Mouse (Mus musculus): ENCODE data around the gene Tmem183a.

Tmem183a gene

DNA sequence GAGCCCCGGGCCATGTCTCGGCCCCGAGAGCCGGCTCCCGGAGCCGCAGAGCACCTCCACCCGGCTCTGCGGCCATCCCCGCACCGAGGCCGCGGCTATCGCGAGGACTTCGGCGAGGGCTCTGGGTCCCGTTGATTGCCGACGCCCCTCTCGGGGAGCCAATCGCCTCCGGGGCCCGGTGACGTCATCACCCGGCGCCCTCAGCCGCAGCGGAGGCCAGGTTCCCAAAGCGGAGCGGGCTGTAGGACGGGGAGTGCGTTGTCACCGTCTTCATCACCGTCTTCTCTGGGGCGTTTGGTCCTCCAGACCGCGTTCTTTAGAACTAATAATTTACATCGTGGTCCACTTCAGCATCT lies at the start of gene Tmem183a:
Tmem183a (minus strand) TSS at position 123 of the 356 bp plus-strand sequence.
- DNase-seq (ENCODE audit: low read depth, low spot score), result peak; percentile 94

DNA sequence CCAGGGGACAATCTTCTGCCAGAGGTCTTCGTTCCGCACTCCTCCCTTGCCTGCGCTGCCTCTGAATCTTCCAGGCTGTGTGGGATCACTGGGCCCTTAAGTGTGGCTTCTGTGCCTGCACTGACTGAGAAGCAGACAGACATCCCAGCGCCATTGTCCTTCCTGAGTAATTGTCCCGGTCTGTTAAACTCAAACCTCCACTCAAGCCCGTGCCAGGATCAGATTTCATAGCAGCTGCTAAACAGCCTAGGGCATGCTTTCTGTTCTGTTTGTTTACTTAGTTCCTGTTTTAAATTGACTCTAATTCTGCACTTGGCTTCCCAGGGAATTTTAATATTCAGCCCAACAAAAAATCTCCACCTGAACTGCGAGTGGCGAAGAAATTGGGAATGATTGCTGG lies 46.3 kb upstream of the Tmem183a start:
- DNase-seq (ENCODE audit: low read depth, low spot score), result no peak

DNA sequence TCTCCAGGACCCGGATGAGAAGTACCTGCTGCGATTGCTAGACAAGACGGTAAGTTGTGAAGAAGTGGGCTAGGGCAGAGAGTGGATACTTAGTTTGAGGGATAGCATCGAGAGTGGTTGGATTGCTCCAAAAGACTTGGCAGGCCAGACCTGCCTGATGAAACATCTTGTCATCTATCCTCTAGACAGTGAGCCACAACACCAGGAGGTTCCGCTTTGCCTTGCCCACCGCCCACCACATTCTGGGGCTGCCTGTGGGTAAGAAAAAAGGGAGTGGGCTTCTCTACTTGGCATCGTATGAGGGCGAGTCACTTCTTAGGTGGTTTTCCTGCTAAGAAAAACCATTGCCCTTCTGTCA lies 44.6 kb upstream of the Tmem183a start:
- no peak for DNase-seq (ENCODE audit: low read depth, low spot score)

DNA sequence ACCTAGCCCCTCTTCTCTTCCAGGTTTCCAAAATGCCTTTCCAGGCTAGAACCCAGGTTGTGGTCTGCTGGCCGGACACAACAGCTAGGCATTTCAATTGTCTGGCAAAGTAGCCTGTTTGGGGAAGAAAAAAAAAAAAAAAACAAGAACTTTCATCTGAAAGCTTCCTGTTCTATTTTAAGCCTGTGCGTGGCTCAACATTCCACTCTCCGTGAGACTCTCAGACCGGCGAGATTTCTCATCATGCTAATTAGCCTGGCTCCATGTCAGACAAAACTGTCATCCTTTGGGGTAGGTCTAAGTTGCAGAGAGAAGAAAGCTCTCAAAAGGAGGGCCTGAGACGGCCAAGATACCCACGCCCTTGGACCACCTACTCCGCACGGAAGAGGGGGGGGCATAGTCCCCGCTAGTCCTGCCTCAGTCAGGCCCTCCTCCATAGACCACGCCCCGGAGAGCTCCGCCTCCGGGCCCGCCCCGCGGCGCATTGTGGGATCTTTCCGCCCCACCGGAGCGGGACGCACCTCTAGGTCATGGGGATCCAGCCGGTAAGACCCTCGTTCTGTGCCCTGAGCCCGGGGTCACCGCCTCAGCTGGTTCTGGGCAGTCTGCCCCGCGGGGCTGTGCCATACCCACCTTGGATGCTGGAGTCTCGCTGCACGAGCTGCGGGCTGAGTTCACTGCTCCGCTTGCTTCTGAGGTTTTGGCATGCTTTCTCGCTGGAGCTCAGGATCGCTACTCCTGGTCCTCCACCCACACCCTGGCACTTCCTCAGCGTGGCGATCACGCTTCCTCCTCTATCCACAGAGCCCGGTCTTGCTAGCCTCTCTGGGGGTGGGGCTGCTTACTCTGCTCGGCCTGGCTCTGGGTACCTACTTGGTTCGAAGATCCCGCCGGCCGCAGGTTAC lies 44.0 kb upstream of the Tmem183a start, which contains the start of gene Cyb5r1:
Cyb5r1 (plus strand) TSS at position 51 of the 905 bp plus-strand sequence.
- no peak for DNase-seq (ENCODE audit: low read depth, low spot score)

DNA sequence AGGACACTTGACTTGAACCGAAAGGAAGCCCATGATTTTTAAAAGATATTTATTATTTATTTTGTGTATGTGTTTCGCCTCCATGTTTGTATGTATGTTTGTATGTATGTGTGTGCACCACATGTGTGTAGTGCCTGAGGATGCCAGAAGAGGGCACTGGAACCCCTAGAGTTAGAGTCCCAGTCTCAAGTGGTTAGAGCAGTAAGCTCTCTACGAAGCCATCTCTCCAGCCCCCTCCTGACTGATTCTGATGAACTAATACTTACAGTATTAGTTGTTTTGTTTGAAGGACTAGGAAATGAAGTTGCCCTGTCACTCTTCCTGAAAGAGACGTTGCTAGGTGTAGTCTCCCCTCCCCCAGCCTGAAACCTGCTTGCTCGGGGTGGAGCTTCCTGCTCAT lies 38.0 kb upstream of the Tmem183a start:
- DNase-seq (ENCODE audit: low read depth, low spot score), result peak; percentile 62

DNA sequence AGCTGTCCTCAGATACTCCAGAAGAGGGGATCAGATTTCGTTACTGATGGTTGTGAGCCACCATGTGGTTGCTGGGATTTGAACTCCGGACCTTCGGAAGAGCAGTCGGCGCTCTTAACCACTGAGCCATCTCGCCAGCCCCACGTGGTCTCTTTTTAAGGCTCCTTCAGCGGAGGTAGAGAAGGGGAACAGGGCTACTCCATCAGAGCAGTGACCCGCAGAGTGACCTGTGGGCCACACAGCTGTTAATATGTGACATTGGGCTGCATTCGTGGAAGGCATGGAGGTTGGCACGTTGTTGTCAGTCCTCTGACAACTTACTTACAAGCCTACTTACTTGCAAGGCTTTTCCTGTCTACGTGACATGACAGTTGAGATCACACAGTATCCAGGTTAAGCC lies 36.4 kb upstream of the Tmem183a start:
- no peak for DNase-seq (ENCODE audit: low read depth, low spot score)

DNA sequence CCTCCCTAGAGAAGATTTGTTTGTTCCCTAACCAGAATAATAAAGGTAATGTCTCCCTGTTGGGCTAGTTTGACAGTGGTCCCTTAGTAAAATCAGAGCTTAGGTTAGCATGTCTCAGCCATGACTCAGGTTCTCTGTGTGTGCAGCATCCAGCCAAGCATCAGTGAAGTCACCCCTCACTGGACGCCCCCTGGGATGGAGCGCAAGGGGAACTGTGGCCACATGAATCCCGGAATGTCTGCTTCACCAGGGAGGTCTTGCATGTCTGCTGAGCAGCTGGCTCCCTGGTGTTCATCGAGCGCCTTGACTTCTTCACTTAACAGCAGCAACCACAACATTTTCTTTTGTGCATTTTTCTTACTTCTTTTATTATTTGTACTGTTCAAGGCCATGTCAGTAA lies 32.0 kb upstream of the Tmem183a start:
- no peak for DNase-seq (ENCODE audit: low read depth, low spot score)

DNA sequence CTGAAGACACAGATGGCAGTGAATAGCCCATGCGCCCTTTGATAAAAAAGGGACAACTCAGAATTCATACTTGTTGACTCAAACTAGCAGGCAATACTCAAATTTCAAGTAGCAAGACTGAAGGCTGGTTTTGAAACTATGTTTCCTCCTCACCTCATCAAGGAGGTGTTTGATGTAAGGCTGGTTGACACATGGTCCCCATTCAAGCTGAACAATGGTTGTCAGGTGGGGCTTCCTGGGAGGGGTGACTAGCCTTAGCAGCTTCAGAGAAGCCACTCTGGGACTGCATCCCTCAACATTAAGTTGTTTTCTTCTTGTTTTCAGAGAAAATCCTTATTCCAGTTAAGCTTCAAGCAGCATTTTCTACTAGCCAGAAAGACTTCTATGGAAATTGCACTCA lies 23.9 kb upstream of the Tmem183a start, which contains the start of gene 4933406M09Rik:
4933406M09Rik (plus strand) TSS at position 275 of the 400 bp plus-strand sequence.
- DNase-seq (ENCODE audit: low read depth, low spot score), result no peak

DNA sequence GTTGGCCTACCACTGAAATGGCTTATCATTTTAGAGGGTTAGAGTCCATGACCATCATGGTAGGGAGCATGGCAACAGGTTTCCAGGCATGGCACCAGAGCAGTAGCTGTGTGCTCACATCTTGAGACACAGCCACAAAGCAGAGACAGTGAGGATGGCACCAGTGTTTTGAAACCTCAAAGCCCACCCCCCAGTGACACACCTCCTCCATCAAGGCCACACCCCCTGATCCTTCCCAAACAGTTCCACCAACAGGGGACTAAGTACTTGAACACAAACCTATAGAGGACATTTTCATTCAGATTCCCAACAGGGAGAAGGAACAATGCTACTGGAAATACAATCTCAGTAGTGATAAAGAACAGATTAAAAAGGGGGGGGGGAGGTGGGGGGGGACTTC lies 23.4 kb upstream of the Tmem183a start:
- DNase-seq (ENCODE audit: low read depth, low spot score), result no peak

DNA sequence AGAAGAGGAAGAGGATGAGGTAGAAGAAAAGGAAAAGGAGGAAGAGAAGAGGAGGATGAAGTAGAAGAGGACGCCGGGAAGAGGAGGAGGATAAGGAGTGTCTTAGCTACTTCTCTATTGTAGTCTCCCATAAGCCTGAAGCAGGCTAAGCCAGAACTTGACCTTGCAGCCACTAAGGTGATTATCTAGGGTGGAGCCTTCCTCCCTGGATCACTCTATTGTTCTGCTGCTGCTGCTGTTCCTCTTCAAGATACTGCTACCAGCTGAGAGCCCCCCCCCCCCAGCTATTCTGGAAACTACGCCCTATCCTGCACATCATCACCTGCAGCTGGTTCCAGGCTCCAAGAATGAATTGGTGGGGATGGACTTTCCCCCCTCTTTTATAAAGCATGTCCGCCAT lies 22.8 kb upstream of the Tmem183a start:
- no peak for DNase-seq (ENCODE audit: low read depth, low spot score)

DNA sequence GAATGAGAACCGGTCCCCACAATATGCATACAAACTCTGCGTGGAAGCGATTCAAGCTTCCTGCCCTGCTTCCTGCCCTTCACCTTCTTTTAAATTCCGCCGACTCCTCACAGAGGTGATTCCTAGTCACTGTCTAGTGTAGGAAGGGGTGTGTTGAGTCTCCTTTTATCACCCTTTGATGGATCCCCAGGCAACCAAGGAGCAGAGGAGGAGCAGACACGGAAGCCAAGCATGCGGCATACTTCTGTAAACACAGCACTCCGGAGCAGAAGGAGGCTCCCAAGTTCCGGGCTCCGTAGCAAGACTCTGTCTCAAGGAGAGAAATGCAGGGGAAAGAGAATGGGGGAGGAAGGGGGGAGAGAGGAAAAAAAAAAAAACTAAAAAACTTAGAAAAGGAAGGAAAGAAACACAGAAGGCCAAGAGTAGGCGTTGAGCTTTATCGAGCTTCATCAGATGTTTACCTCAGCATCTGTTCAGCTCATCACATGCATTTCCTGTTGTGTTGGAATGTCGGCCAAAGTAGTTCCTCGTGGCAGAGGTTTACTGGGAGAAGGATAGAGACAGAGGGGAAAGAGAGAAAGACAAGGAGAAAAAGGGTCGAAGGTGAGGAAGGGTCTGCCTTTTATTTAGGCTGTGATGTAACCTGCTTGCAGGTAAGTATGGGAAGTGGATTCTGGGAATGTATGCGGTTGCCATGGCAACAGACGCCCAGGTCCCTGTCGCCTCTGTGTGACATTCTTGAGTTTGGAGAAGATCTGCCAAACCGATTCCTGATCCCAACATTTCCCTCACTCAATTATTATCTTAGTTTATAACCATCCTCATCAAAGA lies 20.2 kb upstream of the Tmem183a start:
- DNase-seq (ENCODE audit: low read depth, low spot score), result no peak

DNA sequence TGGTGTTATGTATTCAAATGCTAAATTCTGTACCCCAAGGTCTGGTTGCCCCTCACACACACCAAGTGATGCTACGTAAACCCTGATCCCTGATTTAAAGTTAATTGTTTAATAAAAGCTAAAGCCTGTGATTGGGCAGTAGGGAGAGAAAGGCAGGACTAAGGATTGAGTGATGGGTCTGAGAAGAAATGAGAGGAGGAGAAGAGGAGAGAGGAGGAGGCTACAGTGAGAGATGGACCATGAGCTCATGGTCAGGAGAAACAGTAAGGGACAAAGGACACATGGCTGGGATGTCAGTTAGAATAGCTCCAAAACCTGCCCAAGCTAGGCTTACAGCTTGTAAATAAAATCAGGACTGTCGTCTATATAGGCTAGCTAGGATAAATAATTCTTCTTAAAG lies 19.3 kb upstream of the Tmem183a start:
- no peak for DNase-seq (ENCODE audit: low read depth, low spot score)

DNA sequence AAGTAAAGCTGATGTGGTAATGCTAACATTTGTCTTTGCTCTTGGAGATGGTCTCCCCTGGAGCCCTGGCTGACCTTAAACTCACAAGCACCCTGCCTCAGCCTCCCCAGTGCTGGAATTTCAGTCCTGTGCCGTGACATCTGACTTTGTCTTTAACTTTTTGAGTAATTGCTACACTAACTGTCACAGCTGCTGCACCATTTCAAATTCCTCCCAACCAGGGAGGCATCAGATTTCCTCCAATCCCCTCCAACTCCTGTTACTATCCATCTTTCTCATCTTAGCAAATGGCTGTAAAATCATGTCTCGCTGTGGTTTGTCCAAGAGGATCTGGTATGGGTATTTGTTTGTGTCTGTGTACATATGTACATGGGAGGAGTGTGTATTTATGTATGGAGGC lies 12.3 kb upstream of the Tmem183a start:
- DNase-seq (ENCODE audit: low read depth, low spot score), result no peak

DNA sequence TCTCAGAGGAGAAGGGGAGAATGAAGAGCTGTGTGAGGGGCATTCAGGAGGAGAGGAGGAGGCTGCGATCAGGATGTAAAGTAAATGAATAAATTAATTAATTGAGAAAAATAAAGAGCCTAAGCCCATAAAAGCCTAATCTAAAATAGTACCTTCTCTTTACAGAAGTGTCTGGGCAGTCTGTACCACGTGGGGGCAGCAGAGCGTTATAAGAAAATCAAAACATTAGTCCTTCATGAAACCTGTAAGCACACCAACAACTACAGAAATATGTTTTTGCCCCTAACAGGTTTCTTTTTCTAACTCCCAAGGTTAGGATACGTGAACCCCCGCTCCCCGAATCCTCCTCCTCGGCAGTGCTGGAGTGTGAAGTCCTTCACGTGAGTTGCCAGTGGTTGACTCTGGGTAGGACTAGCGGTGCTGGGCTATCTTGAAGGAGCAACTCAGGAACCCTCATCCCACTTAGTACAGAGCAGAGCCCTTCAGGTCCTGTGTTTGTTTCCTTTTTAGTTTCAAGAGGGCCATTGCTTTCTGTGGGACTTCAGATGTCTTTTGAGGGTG lies 7.1 kb upstream of the Tmem183a start:
- peak; percentile 36 for DNase-seq (ENCODE audit: low read depth, low spot score)

DNA sequence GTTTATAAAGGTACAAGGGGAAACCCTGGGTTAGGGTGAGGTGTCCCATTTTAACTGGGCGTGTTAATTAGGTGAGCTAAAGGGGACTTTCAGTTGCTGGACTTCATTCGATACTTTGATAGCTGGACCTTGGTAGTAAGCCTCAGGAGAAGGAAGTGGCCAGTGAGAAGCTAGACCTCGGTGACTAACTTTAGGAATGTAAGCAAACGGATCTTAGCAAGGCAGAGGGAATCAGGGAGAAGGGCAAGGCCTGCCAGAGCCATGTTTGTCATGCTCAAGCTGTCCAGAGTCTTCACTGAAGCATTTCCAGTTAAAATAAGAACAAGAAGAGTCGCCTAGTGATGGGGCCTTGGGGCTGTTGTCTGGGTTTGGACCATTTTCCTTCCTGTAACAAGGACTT lies 3.7 kb upstream of the Tmem183a start:
- DNase-seq (ENCODE audit: low read depth, low spot score), result no peak

DNA sequence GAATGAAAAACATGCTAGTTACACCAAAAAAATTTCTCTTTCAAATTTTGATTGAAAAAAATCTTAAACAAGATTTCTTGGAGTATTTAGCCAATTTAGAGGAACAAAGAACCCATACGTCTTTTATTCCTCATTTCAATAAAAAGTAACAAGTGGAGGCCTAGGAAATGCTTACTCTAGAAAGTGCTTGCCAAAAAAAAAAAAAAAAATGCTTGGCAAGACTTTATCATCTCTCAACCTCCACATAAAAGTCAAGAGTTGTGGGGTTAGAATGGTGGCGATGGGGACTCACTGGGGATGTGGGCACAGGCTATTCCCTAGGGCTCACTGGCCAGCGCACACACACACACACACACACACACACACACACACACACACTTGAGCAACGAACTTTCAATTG lies 1.4 kb upstream of the Tmem183a start:
- DNase-seq (ENCODE audit: low read depth, low spot score), result no peak

DNA sequence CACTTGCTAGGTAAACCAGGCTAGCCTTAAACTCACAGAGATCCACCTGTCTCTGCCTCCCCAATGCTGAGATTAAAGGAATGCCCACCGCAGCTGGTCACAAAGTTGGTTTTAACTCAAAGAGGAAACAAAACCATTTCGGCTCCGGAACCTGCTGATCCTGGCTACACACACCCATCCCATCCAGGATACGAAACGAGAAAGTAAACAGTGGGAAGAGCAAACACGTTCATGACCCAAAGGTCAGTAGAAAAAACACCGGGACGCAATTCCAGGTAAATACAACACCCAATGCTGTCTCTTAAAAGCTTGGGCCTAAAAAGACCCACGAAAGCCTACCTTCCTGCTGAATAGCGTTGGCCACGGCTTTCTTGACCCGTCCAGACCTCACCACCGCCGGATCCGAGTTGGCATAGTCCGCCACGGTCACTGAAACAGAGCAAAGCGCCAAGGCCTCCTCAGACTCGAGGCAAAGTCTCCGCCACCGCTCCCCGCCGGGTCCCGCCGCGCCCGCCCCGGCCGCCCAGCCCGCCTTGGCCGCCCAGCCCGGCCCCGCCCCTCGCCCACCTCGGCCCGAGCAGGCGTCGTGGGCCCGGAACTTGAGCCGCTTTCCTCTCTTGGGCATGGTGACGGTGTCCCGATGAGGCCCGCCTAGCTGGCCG lies 453 bp downstream of the Tmem183a start:
- peak; percentile 20 for DNase-seq (ENCODE audit: low read depth, low spot score)

DNA sequence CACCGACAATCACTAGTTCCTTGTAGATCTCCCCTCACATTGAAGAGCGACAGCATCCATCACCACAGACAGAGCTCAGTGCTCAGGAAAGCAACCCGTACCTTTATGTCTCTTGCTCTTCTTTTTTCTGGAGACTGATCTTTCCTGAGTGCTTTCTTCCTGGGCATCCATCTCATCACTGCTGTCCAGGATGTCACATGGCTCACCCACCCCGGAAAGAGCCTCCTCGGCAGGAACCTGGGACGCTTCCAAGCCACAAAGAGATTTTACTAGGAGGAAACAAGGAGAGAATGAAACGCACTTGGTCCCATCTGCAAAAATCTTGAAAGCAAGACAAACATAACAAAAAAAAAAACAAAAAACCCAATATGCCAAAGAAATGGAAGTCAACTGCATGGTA lies 1.1 kb downstream of the Tmem183a start:
- no peak for DNase-seq (ENCODE audit: low read depth, low spot score)

DNA sequence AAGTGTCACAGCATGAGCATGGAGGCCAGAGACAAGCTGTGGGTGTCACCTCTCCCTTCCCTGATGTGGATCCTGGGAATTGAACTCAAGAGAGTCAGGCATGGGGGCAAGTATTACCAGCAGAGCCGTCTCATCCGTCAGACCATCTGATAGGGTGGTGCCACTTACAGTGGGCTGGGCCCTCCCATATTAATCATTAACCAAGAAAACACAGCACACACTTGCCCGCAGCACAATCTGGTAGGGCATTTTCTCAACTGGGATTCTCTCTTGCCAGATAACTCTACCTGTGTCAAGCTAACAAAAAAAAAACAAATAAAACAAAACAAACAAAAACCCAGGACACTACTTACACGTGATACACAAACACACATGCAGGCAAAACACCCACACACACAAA lies 4.3 kb downstream of the Tmem183a start:
- DNase-seq (ENCODE audit: low read depth, low spot score), result no peak

DNA sequence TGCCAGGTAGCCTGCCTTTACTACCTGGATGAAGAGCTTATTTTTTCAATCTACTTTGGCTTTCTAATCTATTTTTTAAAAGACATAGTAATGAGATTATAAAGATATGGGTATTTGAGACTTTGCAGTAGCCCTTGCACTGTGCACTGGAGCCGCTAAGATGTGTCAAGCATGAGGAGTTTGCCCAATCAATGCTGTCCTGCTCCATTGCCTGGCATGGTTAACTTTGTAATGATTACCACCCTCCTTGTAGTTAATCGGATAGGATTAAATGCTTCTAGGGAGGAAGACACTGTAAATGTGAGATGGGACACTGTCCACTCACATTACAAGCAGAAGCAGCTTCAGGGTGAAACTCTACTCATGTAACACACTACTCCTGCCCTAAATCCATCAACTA lies 8.5 kb downstream of the Tmem183a start:
- DNase-seq (ENCODE audit: low read depth, low spot score), result no peak

DNA sequence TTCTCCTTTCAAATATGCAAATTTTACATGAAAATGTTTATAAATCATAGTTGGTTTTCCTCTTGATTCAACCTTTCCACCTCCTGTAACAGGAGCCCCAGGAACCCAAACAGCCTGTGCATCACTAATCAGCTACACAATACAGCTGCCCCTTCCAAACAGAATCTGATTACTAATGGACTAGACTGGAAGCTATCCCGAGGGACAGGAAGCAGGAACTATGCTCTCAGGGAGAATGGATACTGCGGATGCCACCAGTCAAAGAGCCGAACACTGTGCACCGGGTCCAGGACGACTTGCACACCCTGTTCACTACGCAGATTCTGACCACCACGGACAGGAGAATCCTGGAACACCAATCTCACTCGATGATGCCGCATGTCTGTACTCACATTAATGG lies 14.0 kb downstream of the Tmem183a start:
- DNase-seq (ENCODE audit: low read depth, low spot score), result no peak

DNA sequence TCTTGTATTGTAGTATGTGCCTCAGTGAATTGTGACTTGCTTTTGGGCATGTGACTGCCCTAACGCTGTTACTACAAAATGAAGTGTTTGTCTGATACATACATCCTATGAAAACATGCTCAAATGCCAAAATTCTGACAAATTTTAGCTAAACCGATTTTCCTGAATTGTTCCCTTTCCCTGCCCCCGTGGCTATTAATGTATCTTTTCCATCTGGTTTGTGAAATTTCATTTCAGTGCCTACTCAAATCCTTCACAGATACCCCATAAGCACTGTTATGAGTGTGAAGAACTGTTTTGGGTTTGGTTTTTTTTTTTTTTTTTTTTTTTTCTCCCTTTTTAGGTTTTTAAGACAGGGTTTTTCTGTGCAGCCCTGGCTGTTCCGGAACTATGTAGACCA lies 16.7 kb downstream of the Tmem183a start:
- DNase-seq (ENCODE audit: low read depth, low spot score), result no peak
